Mouse (Mus musculus) inflammation-experienced regulatory T-cells, adult 16 weeks (primary cell): ENCODE data around the gene Myo7a. TPM values are rescaled to one million over a fixed set of nuclear protein-coding genes. Genes with fewer than 3 reads are reported as not detected.

Experiments
- polyA plus RNA-seq: library from polyadenylated mRNA; unstranded; fragments of 100-300 nt; shearing (Covaris generic); gene quantifications from one replicate; pipeline ENCODE4 v1.2.1, GENCODE M21; 2017

The Myo7a gene
- 4.4 TPM for polyA plus RNA-seq

GRCm38 (mm10) chr7:98119179-98119960 lies at the start of gene Myo7a:
TSS of gene Myo7a (minus strand) at chr7:98119524.

GRCm38 (mm10) chr7:98145402-98145801 lies 26.1 kb upstream of the Myo7a start, which contains the start of gene Omp:
TSS of gene Omp (minus strand) at chr7:98145502.

Other genes starting within 250 kb of the Myo7a start
- not detected for gene Gdpd4, start 199.6 kb downstream of the Myo7a start, polyA plus RNA-seq
- gene Omp, start 26.0 kb upstream of the Myo7a start, polyA plus RNA-seq: not detected
- gene Capn5, start 58.8 kb upstream of the Myo7a start, polyA plus RNA-seq: 3.2 TPM
- not detected for gene B3gnt6, start 80.0 kb upstream of the Myo7a start, polyA plus RNA-seq
- gene Acer3, start 201.7 kb upstream of the Myo7a start, polyA plus RNA-seq: 20.0 TPM
- not detected for gene Tsku, start 241.8 kb upstream of the Myo7a start, polyA plus RNA-seq